Mouse (Mus musculus) heart, adult 8-10 months (tissue): Measurements from ENCODE around the gene Hoxc11. TPM values are rescaled to one million over a fixed set of nuclear protein-coding genes. Genes with fewer than 3 reads are reported as not detected.

ENCODE experiments used
- DNase-seq: peaks from one replicate; pipeline ENCODE4 v3.0.0; 2022; ENCODE audit warnings: low spot score
- total RNA-seq, 4 experiments: library from RNA; stranded (reverse); gene quantifications; 2 replicates each; pipeline ENCODE4 v1.2.4; 2022

Gene Hoxc11
- total RNA-seq, 4 experiments from 2014 or later, result not detected

DNA sequence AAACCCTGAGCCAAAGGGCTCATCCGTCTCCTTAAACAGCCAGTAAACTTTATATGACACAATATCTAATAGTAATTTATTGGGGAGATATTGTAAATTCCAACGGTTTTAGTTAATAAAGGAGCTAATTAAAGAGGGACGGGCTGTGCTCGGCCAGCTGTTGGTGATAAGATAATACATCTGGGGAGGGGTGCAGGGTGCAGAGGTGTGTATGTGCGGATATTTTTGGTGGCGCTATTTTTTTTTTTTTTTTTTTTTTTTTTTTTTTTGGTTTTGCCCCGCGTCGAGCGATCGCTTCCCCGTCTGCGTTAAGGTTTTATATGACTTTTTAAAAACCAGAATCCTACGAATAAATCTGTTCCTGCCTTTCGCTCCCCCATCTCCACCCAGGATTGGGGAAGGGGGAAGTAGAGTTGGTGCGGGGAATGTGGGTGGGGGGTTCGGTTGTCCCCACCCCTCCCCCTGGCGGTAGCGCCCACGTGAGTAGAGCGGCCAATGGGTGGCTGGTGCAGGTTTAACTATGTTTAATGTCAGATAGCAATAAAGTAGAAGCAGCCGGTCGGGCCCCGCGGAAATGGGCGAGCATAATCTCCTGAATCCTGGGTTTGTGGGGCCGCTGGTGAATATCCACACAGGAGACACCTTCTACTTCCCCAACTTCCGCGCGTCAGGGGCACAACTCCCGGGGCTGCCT is 17.8 kb upstream of the Hoxc11 start, which contains the start of gene Hoxc12:
Gene Hoxc12 (plus strand): TSS at position 479 of the 694 bp plus-strand sequence.
- no peak for DNase-seq

DNA sequence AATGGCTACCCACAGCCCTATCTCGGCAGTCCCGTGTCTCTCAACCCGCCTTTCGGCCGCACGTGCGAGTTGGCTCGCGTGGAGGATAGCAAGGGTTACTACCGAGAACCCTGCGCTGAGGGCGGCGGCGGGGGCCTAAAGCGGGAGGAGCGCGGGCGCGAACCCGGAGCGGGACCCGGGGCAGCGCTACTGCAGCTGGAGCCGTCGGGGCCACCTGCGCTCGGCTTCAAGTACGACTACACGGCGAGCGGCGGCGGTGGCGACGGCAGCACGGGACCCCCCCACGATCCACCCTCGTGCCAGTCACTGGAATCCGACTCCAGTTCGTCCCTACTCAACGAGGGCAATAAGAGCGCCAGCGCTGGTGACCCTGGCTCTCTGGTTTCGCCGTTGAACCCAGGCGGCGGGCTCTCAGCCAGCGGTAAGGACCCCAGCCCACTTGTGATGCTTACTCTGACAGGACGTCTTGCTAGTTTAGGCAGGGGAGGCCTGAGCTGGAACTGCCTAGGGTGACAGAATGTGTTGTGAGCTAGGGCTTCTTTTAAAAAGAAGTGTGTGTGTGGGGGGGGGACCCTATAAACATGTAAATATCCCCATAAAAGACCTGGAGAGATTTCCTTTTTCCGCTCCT is 17.1 kb upstream of the Hoxc11 start:
- no peak for DNase-seq

DNA sequence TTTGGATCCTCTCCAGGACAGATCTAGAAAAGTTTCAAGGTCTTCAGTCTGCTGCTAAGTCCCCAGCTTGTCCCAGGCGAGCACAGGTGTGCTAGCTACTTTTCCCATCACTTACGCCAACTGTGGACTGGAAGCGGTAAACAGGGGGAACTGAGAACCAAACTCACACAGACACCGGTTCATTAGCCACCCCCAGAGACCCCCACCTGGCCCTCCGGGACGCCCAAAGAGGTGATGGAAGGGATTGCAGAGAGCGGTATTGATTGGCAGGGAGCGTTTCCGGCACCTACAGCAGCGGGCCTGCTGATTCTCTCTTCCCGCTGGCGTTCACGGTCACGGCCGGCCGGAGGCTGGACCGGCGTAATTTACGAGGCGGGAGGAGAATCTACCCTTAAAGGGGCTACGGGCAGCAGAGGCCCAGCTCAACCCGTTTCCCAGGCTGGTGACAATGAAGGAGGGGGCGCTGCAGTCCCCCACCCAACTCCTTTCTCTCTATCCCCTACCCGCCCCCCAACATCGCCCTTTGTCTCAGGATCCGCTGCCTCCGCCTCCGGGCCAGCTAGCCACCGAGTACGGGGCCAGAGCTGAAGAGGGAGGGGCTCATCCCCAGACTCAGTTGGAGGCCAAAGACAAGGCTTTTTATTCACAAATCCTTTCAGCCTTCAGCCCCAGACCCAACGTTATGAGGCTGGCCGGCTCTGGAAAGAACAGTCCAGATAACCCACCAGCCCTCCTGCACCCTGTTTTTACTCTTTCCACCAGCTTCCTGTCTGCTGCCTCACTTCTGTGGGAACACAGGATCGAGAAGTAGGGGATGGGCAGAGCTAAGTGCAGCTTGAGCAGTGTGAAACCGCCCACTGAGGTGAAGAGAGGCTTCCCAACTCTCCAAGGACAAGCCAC is 14.7 kb upstream of the Hoxc11 start:
- DNase-seq, result no peak

DNA sequence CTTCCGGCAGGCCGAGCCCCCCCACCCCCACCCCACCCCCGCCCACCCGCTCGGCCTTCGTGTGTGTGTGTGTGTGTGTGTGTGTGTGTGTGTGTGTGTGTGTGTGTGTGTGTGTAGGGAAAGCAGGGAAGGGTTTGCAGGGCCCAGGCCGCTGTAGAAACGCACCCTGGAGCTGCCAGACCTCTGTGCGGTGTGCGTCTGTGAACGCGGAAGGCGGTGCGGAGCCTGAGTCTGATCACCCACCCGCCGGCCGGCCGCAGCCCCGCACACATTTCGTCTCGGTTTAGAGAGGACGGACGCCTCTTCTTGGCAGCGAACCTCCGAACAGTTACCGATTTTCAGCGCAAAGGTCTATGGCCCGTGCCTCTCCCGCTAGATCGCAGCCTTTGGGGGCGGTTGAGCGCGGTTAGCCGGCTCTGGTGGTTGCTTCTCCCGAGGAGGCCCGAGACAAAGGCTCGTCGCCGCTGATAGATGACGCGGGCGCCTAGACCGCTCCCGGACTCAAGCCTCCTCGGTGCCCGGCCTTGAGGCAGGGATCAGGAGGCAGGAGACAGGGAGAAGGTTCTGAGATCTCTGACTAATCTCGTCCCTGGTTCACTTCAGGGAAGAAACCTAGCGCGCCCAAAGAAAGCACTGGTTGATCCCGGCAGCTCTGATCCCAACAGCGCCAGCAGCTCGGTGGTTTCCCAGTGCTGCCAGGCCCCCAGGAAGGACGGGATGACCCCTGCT is 11.3 kb upstream of the Hoxc11 start:
- DNase-seq, result no peak

DNA sequence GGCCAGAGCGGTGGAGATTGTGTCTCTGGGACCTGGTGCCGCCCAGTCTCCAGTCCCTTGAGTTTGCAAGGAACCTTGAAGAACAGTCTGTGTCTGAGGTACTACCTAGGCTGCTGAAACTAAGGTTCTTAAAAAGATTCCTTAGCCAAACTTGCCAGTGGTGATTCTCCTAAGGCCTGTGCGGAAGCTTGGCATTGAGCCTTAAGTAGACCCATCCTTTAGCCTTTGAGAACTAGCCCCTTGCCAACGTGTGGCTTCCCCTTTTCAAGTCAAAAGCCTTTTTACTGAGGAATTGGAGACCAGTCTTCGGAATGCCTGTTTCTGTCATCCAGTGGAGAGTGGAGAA is 10.8 kb upstream of the Hoxc11 start:
- DNase-seq, result no peak

DNA sequence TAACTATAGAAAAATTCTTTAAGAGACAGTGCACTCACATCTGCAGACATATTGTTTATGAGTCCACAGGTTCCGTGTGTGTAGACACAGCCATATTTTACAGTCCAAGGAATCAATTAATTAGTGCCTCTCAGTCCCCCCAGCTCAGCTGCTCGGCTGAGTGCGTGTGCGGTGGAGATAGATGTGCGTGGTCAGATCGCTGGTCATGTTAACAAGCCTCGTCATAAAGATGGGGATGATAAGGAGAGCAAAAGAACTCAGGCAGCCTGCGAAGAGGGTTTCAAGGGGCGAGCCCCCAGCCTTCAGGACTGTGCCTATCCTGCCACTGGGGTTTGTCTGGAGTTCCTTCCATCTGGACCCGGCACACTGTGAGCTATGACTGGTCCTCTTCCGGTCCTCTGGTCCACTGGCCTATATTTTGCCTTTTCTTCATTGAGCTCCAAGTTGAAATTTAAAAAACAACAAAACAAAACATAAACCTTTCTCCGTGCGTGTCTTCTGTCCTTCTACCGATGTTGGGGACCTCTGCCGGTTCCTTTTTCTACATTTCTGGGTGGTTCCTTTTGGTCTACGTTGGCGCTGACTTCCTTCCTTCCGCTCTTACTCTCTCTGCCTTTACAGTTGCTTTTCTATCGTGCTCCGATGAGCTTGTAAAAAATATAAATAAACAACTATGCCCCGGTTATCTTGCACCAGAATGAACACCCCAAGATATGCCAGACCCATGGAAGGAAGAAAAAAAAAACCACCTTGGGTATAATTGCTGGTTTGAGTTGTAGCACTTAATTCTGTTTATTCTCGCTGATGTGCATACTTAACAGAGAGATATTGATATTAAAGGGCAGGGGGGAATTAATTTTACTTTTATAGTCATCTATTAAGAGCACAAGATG is 8.8 kb upstream of the Hoxc11 start:
- DNase-seq, result no peak

DNA sequence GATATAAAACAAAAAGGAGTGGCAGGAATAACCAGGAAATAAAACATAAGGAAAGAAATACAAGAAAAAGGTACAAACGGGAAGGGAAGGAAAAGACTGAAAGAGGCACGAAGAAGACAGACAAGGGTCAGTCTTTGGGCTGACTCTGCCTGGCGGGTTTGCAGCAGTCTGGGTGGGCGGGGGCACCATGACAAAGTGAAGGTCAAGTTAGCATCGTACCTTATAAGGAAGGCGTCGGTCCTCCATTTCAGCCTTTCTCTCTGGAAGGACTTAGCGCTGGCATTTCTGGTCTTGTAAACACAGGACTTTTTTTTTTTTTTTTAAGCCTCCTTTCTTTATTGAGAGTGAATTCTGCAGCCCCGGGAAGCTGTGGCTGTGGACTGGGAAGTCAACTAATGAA is 7.0 kb upstream of the Hoxc11 start:
- no peak for DNase-seq

DNA sequence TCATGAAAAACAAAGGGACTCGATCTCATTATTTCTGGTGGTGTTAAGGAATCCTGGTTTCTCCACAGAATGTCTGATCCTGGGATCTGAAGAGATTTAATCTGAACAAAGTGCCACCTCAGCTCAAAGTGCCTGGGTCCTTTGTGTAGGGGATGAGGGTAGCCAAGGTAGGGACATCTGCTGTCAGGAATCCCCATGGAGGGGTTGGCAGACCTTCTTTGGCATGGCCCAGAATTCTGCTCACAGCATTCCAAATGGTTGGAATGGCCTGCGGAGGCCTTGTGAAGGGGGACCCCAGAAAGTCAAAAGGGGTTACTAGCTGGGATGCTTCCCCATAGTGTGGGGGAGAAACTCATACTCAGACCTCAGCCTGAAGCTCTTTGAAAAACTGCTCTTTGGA is 5.4 kb upstream of the Hoxc11 start:
- DNase-seq, result no peak

DNA sequence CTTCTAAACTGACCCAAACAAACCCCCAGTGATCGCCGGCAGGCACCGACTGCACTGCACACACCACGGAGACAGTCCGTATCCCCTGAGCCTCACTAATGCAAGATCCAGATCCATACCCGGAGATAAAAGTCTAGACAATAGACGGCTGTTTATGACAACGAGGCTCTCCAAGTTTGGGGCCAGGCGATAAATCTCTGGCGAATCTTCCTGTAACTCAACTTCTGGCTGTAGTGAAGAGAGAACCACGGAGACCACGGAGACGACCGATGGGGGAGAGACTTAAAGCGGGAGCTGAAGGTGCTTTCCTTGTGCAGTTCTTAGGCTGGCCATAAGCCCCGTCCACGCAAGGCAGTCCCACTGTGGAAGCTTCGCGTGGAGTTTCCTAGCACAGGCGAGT is 4.5 kb upstream of the Hoxc11 start:
- no peak for DNase-seq

DNA sequence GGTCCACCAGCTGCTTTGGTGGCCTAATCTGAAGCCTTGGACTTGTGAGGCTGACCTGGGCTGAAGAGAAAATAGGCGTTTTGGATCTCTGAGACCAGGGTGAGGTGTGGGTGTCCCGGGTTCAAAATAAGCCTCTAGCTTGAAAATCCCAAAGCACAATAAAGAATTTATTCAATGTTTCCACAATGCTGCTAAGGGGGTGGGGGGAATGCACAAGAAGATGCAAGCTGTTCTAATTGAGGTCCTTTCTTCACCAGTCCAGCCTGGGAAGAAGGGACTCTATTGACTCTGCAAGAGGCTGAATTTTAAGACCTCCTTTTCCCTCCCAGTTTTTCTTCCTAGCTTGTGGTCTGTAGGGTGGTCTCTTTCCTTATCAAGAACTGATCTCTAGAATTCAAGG is 3.4 kb upstream of the Hoxc11 start:
- DNase-seq, result no peak

DNA sequence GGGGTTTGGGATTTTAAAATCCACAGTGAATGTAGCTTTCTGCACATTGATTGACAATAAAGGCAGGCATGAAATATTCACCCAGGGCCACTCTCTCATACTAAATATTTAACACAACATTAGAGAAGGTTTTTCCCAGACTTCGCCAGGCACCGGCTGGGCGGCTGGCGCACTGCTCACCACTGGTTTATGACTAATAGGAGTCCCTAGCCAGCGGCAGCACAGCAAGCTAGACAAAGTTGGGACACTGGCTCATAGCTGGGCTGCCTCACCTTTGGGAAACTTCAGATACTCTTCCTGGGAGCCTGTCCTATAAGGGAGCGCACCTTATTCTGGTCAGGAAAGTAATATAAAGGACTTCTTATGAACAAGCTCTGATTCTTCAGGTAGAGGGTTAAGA is 666 bp upstream of the Hoxc11 start:
- no peak for DNase-seq

DNA sequence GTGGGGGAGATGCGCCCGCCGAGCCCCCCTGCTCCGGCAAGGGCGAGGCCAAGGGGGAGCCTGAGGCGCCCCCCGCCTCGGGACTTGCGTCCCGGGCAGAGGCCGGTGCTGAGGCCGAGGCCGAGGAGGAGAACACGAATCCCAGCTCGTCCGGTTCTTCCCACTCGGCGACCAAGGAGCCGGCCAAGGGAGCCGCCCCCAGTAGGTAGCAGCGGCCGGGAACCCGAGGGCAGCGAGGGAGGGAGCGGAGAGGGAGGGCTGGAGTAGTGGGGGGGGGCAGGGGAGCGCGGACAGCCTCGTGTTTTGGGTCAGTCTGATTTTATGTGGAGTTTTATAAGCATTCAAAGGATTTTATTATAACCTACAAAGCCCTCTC is 768 bp downstream of the Hoxc11 start:
- DNase-seq, result no peak

DNA sequence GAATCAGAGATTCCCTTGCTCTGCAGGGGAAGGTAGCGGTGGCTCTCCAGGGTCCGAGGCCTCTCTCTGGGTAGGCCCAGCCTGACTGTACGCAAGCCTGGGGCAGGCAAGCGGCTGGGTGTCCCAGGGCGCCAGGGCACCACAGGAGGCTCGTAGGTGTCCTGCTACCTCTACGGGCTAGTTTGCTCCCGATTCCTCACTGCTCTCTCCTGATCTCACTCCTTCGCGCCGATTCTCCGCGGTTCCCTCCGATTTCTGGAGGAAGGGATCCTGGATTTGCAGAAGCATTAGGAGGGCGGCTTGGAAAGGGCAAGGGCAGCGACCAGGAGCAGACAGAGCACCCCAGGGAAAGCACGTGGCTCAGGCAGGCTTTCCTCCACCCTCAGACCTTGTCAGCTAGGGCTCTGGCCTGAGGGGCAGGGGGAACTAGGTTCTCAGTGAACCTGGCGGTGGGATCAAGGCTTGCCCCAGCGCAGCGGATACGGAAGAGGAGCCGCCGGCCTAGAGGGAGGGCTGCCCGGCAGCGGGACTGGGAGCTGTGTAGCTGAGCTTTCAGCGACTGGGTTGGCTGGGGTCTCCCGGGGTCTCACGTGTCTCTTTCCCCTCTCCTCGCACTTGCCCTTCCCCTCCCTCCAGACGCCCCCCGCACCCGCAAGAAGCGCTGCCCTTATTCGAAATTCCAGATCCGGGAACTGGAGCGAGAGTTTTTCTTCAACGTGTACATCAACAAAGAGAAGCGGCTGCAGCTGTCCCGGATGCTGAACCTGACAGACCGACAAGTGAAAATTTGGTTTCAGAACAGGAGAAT is 1.8 kb downstream of the Hoxc11 start:
- no peak for DNase-seq

DNA sequence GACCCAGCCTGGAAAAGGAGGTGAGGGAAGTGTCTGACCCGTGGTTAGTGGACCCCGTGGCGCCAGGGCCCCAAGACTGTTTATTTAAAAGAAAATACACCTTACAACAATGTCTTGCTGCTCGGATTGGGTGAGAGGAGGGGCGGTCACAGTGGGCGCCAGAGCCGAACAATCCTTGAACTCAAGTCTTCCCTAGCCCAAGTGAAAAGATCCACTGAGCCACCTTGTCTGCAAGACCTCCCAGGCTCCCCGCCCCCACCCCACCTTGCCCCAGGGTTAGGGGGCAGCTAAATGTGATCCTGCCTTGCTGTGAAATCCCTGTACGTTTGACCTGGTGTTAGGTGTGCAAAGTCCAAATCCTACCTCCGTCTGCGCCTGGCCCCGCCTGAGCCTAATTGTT is 2.7 kb downstream of the Hoxc11 start:
- DNase-seq, result no peak

DNA sequence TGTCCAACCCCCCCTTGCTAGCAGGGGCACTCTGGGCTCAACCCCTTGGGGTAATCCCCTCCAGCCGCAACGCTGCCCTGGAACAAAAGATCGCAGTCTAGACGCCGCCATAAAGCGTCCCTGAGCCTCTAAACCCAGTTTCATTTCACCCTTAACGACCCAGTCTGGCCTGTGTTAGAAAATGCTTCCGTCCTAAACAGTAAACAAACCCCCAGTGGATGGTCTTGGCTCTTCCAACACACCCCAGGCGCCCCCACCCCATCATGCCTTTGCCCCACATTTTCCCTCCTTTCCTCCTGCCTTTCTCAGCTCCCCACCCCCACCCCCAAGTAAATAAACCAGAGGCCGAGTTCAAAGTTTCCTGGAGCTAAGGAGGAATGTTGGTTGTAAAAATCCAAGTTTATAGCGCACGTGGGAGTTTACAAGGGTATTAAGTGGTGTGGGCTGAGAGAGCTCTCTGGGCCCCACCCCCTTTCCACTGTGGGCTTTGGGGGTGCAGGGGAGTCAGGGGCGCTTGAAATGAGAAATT is 5.5 kb downstream of the Hoxc11 start:
- no peak for DNase-seq

DNA sequence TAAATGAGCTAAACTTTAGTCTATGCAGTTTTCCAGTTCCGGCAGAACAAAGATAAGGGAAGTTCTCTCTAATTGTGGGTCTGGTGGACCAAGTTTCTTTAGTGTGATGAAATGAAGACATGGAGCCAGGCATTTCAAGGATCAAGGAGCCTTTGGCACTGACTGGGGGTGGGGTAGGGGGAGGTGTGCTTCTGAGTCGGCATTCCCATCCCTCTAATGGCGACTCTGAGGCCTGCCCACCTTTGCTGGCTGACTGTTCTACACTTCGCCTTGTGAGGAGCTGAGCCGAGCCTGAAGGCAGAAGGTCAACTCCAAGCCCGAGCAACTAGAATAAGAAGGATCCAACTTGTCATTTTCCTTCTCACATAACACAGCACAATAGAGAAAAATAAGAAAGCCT is 7.5 kb downstream of the Hoxc11 start:
- no peak for DNase-seq

DNA sequence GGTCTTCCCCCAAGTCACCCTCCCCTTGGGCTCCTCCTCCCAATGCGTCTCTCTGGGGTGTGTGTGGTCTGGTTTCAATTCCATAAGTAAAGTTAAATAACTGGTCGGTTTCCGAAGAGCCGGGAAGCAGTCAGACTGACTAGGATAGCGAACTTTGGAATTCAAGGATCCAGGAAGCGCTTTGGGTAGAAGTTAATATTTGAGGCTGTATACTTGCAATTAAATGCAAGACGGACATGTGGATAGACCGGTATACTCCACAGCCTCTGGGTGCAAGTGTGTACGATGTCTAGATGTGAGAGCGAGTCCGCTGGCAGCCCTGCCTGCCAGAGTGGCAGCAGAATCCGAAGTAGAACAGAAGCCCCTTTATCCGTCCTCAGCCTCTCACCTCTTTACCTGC is 8.3 kb downstream of the Hoxc11 start:
- no peak for DNase-seq

DNA sequence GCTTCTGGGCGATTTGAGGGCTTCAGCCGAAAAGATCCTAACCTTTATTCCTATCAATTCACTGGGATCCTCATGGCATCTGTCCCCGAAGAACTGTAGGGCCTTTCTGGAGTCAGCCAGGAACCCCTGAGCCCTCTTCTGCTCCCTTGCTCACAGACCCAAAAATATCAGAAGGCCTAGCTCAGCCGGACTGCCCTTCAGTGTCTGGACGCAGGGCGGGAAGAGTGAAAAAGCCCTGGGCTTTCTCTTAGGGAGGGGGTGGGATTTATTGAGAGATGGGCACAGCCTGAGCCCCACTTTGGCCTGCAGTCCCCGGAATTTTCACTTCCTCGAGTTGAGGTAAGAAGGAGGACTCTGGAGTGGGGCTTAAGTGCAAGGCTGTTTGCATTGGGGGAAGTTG is 9.0 kb downstream of the Hoxc11 start:
- no peak for DNase-seq

DNA sequence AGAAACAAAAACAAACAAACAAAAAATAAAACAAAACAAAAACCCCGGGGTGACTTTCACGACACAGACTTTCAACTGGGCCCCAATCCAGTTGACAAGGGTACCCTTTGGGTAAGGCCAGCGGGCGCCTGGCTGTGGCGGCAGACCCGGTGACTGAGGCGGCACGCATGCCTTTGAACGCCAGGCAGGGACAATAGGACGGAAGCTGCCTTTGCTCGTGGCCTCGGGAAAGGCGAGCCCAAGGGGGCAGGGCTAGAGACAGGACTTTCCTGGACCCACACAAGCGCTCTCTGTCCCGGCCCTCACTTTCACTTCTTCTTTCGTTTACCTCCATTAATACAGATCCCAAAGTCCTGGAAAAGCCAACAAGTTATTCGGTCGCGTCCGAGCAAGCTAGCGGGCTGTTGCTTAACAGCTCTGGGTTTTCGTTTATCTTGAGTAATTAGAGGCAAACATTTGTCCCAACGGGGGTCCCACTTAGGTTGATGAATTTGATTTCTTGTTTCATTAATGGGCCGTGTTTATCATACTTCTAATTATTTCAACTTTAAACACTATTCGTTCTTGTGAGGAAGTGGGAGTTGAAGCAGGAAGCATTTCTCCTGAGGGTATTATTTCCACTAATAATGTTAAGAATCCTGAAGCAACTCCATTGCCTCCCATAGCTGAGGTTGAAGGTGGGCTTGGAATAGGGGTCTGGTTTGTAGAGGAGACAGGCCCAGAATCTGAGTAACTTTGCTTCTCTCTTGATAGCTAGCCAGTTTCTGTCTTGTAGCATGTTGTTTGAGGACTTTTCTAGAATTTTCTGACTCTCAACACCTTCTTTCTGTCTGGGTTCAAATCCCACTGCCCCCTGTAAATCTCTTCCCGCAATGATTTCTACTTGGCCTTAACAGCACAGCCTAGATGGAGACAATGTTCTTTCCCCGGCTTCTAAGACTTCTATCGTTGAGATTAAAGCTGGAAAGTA is 9.7 kb downstream of the Hoxc11 start:
- no peak for DNase-seq
